Mouse (Mus musculus) neural tube, embryonic 11.5 days (tissue): ENCODE data around the gene Fxr2. TPM values are rescaled to one million over a fixed set of nuclear protein-coding genes. Genes with fewer than 3 reads are reported as not detected.
A peak's percentile ranks its signal among the peaks of the same experiment; 100 is the strongest.
"Not testable (repeated sequence)": the region's sequence is repeated elsewhere in the genome, so short reads cannot be mapped to it uniquely, and the experiment has no call there.

Experiments used
- ATAC-seq: fragments of 200-750 bp; cut with Nextera tagmentation; 2 replicates; pipeline ENCODE4 v1.8.0; 2017; ENCODE audit warnings: moderate number of reproducible peaks, mild to moderate bottlenecking, moderate TSS enrichment, moderate library complexity; ENCODE audit not compliant: insufficient read depth, low FRiP score, low TSS enrichment
- DNase-seq: peaks from one replicate; pipeline ENCODE4 v3.0.0-alpha.2; 2015; ENCODE audit warnings: low spot score
- H3K27ac ChIP-seq: fragments of 300-500 bp; sonication (generic); 2 replicates; pipeline ENCODE4 v1.5.1; 2014; ENCODE audit warnings: low read depth, mild to moderate bottlenecking, low read length
- H3K27me3 ChIP-seq: fragments of 300-500 bp; sonication (generic); 2 replicates; pipeline ENCODE4 v1.6.1; 2014; ENCODE audit warnings: mild to moderate bottlenecking, low read length, mixed read lengths; ENCODE audit not compliant: control insufficient read depth, insufficient read depth
- H3K36me3 ChIP-seq: fragments of 300-500 bp; sonication (generic); 2 replicates; pipeline ENCODE4 v1.6.1; 2014; ENCODE audit warnings: mild to moderate bottlenecking, low read length, moderate library complexity, mixed read lengths; ENCODE audit not compliant: control insufficient read depth, insufficient read depth
- H3K4me1 ChIP-seq: fragments of 300-500 bp; sonication (generic); 2 replicates; pipeline ENCODE4 v1.6.1; 2014; ENCODE audit warnings: low read length, mixed read lengths; ENCODE audit not compliant: control insufficient read depth, insufficient read depth
- H3K4me2 ChIP-seq: fragments of 300-500 bp; sonication (generic); 2 replicates; pipeline ENCODE4 v1.6.1; 2014; ENCODE audit warnings: low read depth, mild to moderate bottlenecking, moderate library complexity
- H3K4me3 ChIP-seq: fragments of 300-500 bp; sonication (generic); 2 replicates; pipeline ENCODE4 v1.5.1; 2014; ENCODE audit warnings: low read depth, low read length
- H3K9ac ChIP-seq: fragments of 300-500 bp; sonication (generic); 2 replicates; pipeline ENCODE4 v1.6.1; 2014; ENCODE audit warnings: mild to moderate bottlenecking, low read length
- H3K9me3 ChIP-seq: fragments of 300-500 bp; sonication (generic); 2 replicates; pipeline ENCODE4 v1.6.1; 2016; ENCODE audit warnings: low read length; ENCODE audit not compliant: control insufficient read depth
- WGBS: fragments of 180-500 bp; shearing (Covaris S2); extraction: QIAGEN DNeasy Blood & Tissue Kit; methylation state at CpG from one replicate; pipeline ENCODE4 v1.1.7; 2014; 5-methylcytosine and 5-hydroxymethylcytosine counted together
- polyA plus RNA-seq: library from polyadenylated mRNA; unstranded; fragments of >200 nt; fragmentation: Nextera tagmentation; extraction: Ambion mirVana; gene quantifications from 2 replicates; pipeline ENCODE4 v1.2.1, GENCODE M21; 2014

Gene Fxr2
- polyA plus RNA-seq, 1 experiment from 2014 or later, result 40.3 TPM

DNA sequence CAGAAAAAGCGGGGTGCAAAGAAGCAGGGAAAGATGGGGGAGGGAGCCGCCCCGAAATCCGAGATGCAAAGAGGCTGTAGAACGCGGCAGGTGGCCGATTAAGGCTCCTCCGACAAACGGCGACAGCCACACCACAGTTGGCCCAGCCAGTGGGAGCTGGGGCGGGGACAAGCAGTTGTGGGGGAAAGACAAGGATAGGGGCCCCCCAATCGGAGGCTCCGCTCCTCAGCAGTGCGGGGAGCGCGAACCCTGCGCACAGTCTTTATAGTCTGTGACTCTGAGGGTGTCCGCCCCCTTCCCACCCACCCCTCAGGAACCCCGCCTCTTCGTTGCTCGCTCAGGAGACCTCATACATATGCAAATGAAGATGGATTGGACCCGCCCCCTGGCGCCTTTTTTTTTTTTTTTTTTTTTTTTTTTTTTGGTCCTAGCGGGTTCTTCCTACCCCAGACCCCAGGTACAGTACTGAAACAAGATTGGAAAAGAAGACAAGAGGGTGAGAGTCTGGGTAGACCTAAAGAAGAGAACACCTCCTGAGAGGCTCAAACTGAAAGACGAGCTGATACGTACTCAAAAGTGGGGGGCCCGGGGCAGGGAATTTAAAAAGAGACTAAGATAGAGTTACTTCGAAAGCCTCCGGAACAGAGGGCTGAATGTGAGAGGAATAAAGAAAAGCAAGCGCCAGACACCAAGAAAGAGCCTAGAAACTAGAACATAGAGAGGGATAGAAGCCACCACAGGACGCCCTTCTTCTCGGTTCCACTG, 26.9 kb upstream of the Fxr2 start, which contains the start of gene Atp1b2:
Gene Atp1b2, minus strand, starts transcription at position 217 of the 765 bp plus-strand sequence.
- H3K4me2 ChIP-seq, result peak within 1 kb of the TSS; percentile 100
- H3K9me3 ChIP-seq, result no peaks in the 10 kb centered on the region
- peak within 1 kb of the TSS; percentile 48 for H3K4me3 ChIP-seq
- WGBS, result 4% methylated on average over 32 of the region's 32 CpGs
- ATAC-seq (peak; percentile 79), DNase-seq (peak; percentile 77)
- no peaks in the 10 kb centered on the region for H3K36me3 ChIP-seq
- peak within 1 kb of the TSS; percentile 55 for H3K9ac ChIP-seq
- 0 out of 2 replicates have a peak, but pooled peaks cover 6% of the 10 kb centered on the region for H3K27me3 ChIP-seq
- H3K4me1 ChIP-seq, result peaks cover 11% of the 10 kb centered on the region
- 0 out of 2 replicates have a peak within 1 kb of the TSS, but pooled peaks have one; percentile 34 for H3K27ac ChIP-seq

DNA sequence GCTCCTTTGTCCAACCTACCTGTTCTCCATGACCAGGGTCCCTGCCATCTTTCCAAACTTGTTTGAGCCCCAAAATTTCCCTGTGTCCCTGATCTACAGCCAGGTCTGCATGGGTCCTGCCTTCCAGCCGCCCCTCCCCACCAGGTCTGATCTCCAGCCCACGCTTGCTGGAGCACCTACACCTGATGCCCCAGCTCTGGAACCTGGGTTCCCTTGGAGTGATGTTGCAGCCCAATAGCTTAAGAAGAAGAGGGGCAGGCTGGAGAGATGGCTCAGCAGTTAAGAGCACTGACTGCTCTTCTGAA, 26.3 kb upstream of the Fxr2 start:
- 66% methylated on average over 2 of the region's 2 CpGs for WGBS
- Histone ChIP-seq H3K9ac (no peak overlapping the region), H3K9me3 (no peaks in the 10 kb centered on the region), H3K27ac (no peak overlapping the region), H3K27me3 (0 out of 2 replicates have a peak, but pooled peaks cover 6% of the 10 kb centered on the region), H3K4me3 (no peak overlapping the region), H3K36me3 (no peaks in the 10 kb centered on the region), H3K4me1 (peaks cover 11% of the 10 kb centered on the region), H3K4me2 (peak overlapping the region; percentile 100)
- ATAC-seq, result no peak
- DNase-seq, result no peak

DNA sequence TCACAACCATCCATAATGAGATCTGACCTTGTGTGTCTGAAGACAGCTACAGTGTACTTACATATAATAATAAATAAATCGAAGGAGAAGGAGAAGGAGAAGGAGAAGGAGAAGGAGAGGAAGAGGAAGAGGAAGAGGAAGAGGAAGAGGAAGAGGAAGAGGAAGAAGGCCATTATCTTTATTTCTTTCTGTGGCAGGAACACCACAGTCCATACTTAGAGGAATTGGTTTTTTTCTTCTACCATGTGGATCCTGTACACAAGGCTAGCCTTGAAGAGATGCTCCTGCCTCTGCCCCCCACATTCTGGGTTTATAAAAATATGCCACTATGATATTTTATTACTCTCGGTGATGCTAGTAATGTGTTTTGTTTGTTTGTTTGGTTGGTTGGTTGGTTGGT, 26.0 kb upstream of the Fxr2 start:
- peaks cover 11% of the 10 kb centered on the region for H3K4me1 ChIP-seq
- 87% methylated on average over 2 of the region's 2 CpGs for WGBS
- no peak overlapping the region for H3K27ac ChIP-seq
- H3K9ac ChIP-seq, result no peak overlapping the region
- no peak overlapping the region for H3K4me3 ChIP-seq
- no peak for ATAC-seq
- no peaks in the 10 kb centered on the region for H3K36me3 ChIP-seq
- 0 out of 2 replicates have a peak, but pooled peaks cover 6% of the 10 kb centered on the region for H3K27me3 ChIP-seq
- DNase-seq, result no peak
- no peaks in the 10 kb centered on the region for H3K9me3 ChIP-seq
- no peak overlapping the region for H3K4me2 ChIP-seq

DNA sequence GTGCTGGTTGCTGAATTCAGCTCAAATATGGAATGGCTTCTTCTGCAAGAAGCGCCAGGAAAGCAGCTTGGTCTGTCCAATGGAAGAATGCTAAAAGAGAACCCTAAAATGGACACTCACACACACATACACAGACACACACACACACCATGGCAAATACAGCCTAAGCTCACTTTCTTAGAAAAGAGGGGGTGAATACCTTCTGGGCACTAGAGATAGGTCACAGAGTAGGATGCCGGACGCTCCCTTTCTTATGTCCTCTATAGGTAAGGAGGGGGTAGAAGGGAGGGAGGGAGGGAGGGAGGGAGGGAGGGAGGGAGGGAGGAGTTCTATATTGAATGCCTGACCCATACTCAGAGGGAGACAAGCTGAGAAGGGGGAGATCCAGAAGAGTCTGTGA, 24.3 kb upstream of the Fxr2 start:
- H3K9me3 ChIP-seq, result no peaks in the 10 kb centered on the region
- H3K4me3 ChIP-seq, result no peak overlapping the region; the same call in 1 of the 2 replicates
- no peak overlapping the region for H3K4me2 ChIP-seq
- H3K4me1 ChIP-seq, result peaks cover 11% of the 10 kb centered on the region
- ATAC-seq, result no peak
- no peak overlapping the region for H3K9ac ChIP-seq
- 0 out of 2 replicates have a peak, but pooled peaks cover 6% of the 10 kb centered on the region for H3K27me3 ChIP-seq
- no peaks in the 10 kb centered on the region for H3K36me3 ChIP-seq
- H3K27ac ChIP-seq, result no peak overlapping the region
- DNase-seq, result no peak
- 79% methylated on average over 3 of the region's 3 CpGs for WGBS

DNA sequence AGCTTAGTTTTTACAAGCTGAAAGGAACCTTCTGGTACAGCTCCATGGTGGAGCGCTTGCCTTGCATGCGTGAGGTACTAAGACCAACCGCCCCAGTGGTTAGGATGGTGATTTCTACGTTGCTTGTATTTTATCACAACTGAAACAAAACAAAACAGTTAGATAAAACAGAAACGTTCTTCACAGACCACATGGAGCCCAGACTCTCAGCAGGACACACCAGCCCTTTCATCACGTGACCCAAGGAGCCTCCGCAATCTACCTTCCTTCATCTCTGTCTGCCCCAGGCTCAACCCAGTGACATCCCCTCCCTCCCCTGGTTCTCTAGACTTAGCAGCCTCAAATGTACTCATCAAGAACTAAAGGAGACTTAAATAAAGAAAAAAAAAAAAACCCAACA, 23.4 kb upstream of the Fxr2 start:
- no peak overlapping the region for H3K27ac ChIP-seq
- no peak overlapping the region for H3K4me2 ChIP-seq
- 54% methylated on average over 7 of the region's 7 CpGs for WGBS
- DNase-seq, result no peak
- no peak for ATAC-seq
- no peaks in the 10 kb centered on the region for H3K36me3 ChIP-seq
- peaks cover 10% of the 10 kb centered on the region for H3K4me1 ChIP-seq
- H3K9ac ChIP-seq, result no peak overlapping the region
- H3K9me3 ChIP-seq, result no peaks in the 10 kb centered on the region
- H3K4me3 ChIP-seq, result no peak overlapping the region
- 0 out of 2 replicates have a peak, but pooled peaks cover 2% of the 10 kb centered on the region for H3K27me3 ChIP-seq

DNA sequence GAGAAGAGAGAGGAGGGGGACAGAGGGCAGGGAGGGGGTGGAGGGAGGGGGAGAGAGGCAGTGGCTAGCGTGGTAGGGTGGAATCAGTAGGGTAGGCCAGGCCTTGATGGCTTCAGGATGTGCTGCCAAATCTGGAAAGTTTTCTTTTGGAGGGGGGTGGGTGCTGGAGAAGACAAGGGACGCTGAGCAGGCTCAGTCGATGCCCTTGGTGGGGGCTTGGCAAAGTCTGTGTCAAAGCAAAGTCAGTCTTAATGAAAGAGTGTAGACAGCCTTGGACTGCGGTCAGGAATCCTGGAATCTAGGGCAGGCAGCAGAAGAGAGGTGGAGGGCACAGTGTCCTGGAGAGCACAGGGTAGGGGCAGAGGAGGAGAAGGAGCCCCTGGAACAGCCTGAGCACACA, 21.9 kb upstream of the Fxr2 start:
- H3K4me1 ChIP-seq, result peaks cover 4% of the 10 kb centered on the region; the same call in 1 of the 2 replicates
- no peaks in the 10 kb centered on the region for H3K36me3 ChIP-seq
- 56% methylated on average over 4 of the region's 4 CpGs for WGBS
- no peak overlapping the region for H3K27ac ChIP-seq
- DNase-seq, result no peak
- H3K9me3 ChIP-seq, result no peaks in the 10 kb centered on the region
- no peak overlapping the region for H3K4me3 ChIP-seq
- no peak for ATAC-seq
- H3K27me3 ChIP-seq, result no peaks in the 10 kb centered on the region
- no peak overlapping the region for H3K9ac ChIP-seq
- H3K4me2 ChIP-seq, result no peak overlapping the region

DNA sequence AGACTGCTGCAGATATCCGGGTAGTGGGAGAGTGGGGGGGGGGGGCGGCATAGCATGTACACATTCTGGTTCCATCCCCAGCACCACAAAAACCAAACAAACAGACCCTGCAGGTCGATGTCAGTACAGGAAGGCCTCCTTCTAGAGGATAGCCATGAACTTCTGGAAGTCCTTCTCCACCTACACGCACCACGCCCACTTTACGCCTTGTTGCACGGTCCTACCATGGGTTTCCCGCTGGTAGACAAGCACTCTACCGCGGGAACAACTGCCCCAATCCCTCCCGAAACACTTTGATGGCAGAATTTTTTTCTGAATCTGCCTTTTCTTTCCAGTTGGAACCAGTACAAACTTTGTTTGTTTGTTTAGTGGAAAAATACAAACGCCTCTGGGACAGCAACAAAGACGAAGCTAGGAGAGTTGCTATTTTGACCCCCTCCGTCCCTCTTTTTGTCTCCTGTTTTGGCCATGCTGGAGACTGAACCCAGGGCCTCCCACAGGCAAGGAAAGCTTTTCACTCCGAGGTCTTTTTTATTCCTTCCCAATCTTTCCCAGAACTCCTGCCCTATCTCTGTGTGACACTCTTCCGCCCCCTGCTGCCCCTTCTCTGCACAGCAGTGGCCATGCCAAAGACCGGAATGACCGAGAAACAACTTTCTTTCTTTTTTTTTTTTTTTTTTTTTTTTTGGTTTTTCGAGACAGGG, 19.1 kb upstream of the Fxr2 start:
- DNase-seq (peak; percentile 87), ATAC-seq (no peak)
- Histone ChIP-seq H3K4me2 (peak overlapping the region; percentile 31), H3K36me3 (no peaks in the 10 kb centered on the region), H3K4me3 (no peak overlapping the region), H3K4me1 (peaks cover 4% of the 10 kb centered on the region; the same call in 1 of the 2 replicates), H3K9me3 (no peaks in the 10 kb centered on the region), H3K27ac (no peak overlapping the region), H3K9ac (peak overlapping the region; percentile 29; the same call in 1 of the 2 replicates), H3K27me3 (no peaks in the 10 kb centered on the region)
- 9% methylated on average over 18 of the region's 19 CpGs for WGBS

DNA sequence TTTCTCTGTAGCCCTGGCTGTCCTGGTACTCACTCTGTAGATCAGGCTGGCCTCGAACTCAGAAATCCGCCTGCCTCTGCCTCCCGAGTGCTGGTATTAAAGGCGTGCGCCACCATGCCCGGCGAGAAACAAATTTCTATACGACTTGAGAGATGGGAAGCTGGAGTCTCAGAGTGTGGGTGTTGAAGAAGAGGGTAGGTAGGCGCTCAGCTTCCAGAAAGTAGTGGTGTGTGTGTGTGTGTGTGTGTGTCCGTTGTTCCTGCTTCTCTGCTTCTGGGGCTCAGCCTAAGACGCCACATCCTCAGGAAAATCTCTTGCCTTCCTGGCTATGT, 18.6 kb upstream of the Fxr2 start:
- H3K9ac ChIP-seq, H3K4me3 ChIP-seq, ATAC-seq, H3K27ac ChIP-seq, H3K4me1 ChIP-seq, H3K36me3 ChIP-seq, H3K9me3 ChIP-seq, H3K27me3 ChIP-seq, DNase-seq, H3K4me2 ChIP-seq: not testable (repeated sequence)
- WGBS, result 51% methylated on average over 11 of the region's 11 CpGs

DNA sequence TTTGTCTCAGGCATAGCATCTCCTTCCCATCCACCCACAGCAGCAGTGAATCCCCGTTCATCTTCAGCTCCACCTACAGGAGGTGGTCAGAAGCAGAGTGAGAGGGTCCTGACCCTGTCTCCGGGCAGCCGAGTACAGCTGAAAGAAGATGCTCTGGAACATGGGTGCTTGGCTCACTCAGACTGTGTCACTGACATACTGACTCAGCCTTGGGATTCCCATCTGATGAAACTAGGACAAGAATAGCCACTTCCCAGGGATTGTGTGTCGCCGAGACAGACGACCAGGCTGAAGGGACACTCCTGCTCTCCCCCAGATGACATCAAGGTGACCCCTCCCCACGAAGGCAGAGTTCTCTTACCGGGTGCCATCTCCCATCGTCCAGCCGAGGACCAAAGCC, 16.0 kb upstream of the Fxr2 start:
- DNase-seq (no peak), ATAC-seq (no peak)
- Histone ChIP-seq H3K36me3 (no peaks in the 10 kb centered on the region; the same call in 1 of the 2 replicates), H3K27me3 (no peaks in the 10 kb centered on the region), H3K27ac (no peak overlapping the region), H3K9me3 (no peaks in the 10 kb centered on the region), H3K4me3 (no peak overlapping the region), H3K4me1 (peaks cover 7% of the 10 kb centered on the region), H3K9ac (no peak overlapping the region), H3K4me2 (no peak overlapping the region)
- WGBS, result 52% methylated on average over 10 of the region's 10 CpGs
